Mouse (Mus musculus) lung, postnatal 0 days (tissue): ENCODE measurements around the gene Cubn.

ENCODE experiments used
- CTCF ChIP-seq: IDR thresholded peaks from 2 replicates; pipeline ENCODE4 v1.5.1; 2016; ENCODE audit warnings: antibody characterized with exemption, mild to moderate bottlenecking
- EP300 ChIP-seq: IDR thresholded peaks from 2 replicates; pipeline ENCODE4 v1.6.1; 2016; ENCODE audit warnings: antibody characterized with exemption, mild to moderate bottlenecking, control low read depth

DNA sequence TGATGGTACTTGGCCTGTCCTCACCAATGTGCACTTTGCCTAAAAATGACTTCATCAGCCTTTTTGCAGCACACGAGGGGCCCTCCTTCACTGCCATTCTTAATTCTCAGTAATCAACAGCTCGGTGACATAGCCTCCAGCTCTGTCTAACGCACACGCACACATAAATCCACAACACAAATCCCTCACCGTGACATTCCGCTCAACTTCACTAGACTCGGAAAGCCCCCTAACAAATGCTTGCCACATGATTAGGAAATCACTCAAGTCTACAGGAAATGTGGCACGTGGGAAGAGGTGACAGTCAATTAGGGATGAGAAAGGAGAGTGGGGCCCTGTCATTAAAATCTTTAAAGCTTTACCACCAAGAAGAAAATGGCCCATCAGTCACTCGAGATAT, 250.9 kb downstream of the Cubn start:
- TF ChIP-seq CTCF, result no peak
- TF ChIP-seq EP300, result no peak
